Mouse (Mus musculus) cortical plate, adult 2 months (tissue): ENCODE measurements around the gene Mrpl1.

Experiments
- CTCF ChIP-seq: fragments of 200-500 bp; IDR thresholded peaks from 2 replicates; pipeline ENCODE4 v1.5.1; 2011; ENCODE audit warnings: mild to moderate bottlenecking, control low read depth, low read length; ENCODE audit not compliant: insufficient read depth; ENCODE audit errors: extremely low read depth
- POLR2A ChIP-seq: fragments of 200-500 bp; IDR thresholded peaks from 2 replicates; pipeline ENCODE4 v1.6.1; 2011; ENCODE audit warnings: mild to moderate bottlenecking, low read length, control low read depth; ENCODE audit not compliant: insufficient read depth; ENCODE audit errors: extremely low read depth

DNA sequence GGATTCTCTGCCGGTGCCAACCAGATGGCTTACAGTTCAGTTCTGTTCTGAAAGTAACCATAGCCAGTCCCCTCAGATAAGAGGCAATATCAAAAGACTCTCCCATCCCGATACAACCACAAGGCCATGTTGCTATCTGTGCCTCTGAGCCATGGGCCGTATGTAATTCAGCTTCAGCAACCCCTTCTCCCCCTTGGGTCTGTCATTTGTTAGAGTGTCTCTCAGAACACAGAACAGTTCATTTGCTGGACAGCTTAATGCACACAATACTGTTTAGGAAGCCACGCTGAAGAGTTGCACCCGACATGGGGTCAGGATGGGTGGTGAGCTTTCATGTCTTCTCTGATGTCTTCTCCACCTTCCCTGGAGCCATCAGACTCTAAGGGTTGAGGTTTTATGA is 100.3 kb downstream of the Mrpl1 start:
- TF ChIP-seq CTCF (no peak), POLR2A (no peak)
